Mouse (Mus musculus): Measurements from ENCODE around the gene Tmem121.
"Not testable (repeated sequence)": the region's sequence is repeated elsewhere in the genome, so short reads cannot be mapped to it uniquely, and the experiment has no call there.

Gene Tmem121

DNA sequence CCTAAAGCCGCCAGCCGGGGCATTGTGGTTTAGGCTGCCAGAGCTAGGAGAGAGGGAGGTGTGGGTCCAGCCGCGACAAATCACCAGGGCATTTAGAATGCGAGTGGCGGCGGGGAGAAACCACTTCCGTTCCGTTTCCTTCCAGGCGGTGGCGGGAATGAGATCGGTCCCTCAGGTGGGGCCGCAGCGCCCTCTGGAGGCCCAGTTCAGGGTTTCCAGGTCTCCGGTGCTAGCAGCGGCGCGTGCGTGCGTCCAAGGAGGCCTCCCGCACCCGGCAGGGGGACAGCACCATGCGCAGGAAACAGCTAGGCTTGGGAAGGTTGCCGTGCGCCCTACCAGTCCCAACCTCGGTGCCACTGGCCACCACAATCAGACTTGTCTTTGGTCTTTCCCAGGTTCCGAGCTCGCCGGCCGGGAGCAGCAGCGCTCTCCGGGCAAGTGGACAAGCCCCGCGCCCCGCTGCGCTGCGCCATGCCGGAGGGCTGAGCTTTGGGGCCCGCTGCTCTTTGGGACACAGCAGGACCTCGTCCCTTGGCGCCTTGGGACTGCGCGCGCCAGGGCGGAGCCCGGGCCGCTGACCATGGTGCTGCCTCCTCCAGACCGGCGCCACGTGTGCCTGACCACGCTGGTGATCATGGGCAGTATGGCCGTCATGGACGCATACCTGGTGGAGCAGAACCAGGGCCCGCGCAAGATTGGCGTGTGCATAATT lies 2.0 kb downstream of the Tmem121 start:
- DNase-seq (ENCODE audit: low spot score), result peak; percentile 72

DNA sequence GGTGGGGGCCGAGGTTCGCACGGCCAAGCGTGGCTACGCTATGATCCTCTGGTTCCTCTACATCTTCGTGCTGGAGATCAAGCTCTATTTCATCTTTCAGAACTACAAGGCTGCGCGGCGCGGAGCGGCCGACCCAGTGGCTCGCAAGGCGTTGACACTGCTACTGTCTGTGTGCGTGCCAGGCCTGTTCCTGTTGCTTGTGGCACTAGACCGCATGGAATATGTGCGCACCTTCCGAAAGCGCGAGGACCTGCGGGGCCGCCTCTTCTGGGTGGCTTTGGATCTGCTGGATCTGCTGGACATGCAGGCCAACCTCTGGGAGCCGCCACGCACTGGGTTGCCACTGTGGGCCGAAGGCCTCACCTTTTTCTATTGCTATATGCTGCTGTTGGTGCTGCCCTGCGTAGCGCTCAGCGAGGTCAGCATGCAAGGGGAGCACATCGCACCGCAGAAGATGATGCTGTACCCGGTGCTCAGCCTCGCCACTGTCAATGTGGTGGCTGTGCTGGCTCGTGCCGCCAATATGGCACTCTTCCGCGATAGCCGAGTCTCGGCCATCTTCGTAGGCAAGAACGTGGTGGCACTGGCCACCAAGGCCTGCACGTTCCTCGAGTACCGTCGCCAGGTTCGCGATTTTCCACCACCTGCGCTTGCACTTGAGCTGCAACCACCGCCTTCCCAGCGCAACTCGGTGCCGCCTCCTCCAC lies 2.8 kb downstream of the Tmem121 start:
- no peak for DNase-seq (ENCODE audit: low spot score)

DNA sequence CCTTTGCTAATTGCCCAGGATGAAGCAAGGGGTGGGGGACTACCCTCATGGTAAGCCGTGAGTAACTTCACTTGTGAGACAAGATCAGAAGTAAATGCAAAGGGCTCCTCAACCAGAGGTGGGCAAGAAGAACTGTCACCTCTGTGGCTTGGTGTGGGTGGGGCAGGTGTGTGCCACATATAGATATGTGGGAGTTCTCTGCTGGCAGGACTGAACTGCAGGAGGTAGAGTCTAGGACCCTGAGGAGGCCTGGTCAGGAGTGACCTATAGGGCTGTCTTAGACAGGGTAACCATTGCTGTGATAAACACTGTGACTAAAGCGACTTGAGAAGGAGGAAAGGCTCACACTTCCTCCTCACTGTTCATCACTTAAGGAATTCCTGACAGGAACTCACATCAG lies 7.7 kb downstream of the Tmem121 start:
- DNase-seq (ENCODE audit: low spot score), result no peak

DNA sequence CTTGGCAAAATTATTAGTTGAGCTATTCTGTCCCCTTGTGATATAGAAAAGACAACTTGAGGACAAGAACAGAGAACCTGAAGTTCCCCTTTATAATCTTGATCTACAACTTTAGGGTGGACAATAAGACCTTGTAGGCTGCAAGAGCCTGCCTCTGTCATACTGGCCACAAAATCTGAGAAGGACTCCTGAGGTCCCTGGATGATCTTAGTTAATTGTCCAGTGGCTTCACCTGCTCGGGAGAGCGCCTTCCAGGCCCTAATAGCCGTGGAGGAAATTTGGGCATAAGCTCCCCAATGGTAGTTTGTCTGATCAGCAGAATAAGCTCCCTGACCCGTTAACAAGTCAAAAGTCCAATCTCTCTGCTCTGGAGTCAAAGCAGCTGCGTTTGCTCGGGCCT lies 13.4 kb downstream of the Tmem121 start:
- not testable (repeated sequence) for DNase-seq (ENCODE audit: low spot score)

DNA sequence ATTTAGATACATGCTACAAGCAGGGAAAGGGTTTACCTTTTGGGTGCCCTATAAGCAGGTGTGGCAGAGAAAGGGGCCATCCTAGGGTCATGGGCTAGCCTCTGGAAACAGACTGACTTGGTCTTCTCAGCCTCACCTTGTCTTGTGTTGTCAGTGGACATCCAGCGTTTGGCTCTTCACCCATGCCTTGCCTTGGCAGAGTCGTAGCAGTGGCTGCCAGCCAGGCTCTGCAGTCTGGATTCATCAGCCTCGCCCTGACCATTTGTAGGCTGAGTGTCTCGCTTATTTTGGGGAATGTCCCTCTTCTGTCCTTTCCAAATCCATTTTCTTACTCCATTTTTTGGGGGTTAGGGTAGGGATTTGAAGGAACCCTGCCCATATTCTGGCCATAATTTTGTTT lies 15.6 kb downstream of the Tmem121 start:
- DNase-seq (ENCODE audit: low spot score), result no peak

DNA sequence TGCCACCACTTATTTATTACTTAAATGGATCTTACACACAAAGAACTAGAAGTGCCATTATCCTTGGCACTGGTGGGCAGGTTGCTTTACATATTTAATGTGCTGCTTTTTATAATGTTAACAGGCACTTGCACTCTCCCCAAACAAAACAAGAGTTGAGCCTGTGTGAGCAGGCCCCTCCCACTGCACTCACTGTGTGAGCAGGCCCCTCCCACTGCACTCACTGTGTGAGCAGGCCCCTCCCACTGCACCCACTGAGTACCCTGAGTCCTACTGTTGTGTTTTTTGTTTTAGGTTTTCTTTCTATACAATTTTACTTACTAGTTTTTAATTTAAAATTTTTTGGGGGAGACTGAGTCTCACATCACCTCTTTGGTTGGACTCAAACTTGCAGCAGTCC lies 16.3 kb downstream of the Tmem121 start:
- DNase-seq (ENCODE audit: low spot score), result no peak

DNA sequence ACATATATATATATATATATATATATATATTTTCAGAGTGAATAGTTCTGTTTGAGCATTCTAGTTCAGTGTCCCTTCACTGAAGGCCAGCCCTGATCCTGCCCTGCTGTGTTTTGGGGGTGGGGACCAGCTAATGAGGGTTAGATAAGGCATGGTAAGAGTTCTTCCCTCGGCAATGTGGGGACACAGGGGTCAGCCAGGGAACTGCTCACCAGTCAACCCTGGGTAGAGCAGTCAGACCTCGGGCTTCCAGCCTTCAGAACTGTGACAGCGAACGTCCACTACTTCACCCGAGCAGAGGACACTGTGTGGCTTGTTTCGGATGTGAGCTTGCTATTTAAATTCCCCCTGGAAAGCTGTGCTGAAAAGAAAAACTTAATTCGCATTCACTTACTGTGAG lies 17.8 kb downstream of the Tmem121 start:
- no peak for DNase-seq (ENCODE audit: low spot score)

DNA sequence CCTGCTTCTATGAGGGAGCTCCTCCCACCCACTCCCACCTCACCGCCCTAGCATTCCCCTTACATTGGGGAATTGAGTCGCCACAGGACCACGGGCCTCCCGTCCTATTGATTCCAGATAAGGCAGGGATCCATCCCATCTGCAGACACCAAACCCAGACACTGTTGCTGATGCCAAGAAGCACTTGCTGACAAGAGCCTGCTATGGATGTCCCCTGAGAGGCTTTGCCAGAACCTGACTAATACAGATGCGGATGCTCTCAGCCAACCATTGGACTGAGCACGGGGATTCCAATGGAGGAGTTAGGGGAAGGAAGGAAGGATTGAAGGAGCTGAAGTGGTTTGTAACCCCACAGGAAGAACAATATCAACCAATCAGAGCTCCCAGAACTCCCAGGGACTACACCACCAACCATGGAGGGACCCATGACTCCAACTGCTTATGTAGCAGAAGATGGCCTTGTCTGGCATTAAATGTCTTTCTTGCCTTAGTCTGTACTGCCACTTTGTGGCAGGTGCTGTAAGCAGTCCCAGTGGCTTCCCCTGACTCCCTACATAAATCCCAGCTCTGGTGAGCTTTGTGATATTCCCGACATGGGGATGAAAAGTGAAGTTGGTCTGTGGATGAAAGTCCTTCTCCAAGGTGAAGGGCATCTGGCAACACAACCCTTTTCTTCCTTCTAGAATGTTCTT lies 19.7 kb downstream of the Tmem121 start:
- DNase-seq (ENCODE audit: low spot score), result no peak

DNA sequence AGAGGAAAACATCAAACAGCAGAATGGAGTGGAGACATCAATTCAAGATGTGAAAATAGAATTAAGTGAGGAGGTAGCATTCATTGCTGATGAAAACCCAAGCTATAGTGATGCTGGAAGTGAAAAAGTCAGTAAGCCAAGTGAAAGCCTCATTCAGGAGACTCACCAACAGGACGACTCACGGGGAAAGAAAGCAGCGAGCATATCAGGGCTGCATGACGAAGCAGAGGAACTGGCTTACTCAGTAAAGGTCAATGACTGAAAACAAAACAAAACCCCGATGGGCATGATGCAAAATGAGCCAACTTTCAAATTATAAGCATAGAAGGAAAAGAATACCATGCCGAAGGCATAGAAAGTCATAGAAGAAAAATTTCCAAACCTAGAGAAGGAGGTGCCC lies 22.0 kb downstream of the Tmem121 start:
- DNase-seq (ENCODE audit: low spot score), result no peak

DNA sequence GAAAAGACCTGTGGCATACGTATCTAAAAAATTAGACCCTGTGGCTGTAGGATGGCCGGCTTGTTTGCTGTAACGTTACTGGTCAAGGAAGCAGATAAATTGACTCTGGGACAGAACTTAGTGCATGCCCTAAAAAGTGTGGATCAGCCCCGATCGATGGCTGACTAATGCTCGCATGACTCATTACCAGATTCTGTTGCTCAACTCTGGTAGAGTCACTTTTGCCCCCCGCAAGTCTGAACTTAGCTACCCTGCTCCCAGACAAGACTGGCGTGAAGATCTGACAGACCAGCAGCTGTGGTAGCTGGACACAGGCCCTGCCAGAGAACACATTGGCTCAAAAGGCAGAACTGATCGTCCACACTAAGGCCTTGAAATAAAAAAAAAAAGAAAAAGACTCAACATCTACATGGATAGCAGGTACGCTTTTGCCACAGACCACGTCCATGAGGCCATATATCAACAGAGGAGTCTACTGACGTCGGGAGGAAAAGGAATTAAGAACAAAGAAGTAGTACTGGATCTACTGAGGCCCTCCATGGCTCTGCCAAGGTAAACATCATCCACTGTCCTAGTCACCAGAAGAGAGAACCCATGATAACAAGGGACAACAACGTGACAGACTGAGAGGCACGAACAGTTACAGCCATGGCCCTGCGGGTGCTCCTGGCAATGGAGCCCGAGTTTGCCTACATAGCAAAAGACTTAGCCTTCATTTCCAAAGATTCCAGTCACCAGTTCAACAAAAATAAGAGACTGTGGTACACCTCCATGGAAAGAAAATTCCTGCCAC lies 25.1 kb downstream of the Tmem121 start:
- no peak for DNase-seq (ENCODE audit: low spot score)

DNA sequence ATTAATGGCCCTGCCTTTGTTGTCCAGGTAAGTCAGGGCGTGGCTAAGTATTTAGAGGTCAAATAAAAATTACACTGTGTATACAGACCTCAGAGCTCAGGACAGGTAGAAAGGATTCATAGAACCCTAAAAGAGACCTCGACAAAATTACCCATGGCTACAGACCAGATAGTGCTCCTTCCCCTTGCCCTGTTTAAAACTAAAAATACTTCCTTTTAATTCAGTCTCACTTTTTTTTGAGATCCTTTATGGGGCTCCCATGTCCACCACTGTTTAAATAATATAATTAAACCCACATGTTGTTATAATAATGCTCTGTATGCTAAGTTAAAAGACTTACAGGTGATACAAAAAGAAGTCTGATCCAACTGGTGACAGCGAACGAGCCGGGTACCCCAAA lies 26.0 kb downstream of the Tmem121 start:
- DNase-seq (ENCODE audit: low spot score), result no peak

DNA sequence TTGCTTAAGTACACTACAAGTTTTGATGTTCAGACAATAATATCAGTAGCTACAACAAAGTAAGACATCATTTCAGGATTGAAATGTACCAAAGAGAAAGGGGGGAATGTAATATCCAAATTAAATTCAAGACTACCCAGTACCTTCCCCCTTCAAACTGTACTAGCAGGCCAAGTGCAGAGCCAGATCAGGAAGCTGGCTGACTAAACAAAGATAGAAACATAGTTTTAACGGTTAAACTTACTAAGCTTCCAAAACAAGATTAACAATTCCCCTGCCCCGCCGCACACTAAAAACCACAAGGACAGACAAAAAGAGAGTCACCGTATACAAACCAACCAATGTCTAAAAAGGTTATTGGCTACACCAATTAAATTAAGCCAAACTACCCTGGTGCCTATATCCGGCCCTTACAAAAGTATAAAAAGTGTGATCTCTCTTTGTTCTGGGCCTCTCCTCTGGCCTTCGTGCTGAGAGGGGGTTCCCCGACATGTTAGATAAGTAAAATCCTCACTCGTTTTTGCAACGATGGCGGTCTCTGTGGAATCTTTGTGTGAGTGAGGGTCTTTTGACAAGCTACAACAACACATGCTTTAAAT lies 26.7 kb downstream of the Tmem121 start:
- no peak for DNase-seq (ENCODE audit: low spot score)

DNA sequence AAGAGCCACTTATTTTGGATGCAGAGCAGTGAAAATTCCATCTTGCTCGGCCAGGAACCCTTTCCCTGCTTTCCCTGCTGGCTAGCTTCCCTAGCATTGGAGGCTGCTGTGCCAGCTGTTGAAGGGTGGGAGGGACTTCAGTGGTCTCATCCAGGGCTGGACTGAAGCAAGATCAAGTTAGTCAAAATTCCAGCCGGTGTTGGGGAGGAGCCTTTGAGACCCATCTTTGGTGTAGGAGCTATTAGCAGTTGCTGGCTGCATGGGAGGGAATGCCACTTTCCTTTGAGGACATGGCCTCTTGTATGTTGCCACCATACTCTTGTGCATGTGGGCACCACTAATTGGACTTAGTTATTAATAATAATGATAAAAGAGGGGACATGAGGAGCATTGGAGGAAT lies 27.5 kb downstream of the Tmem121 start:
- no peak for DNase-seq (ENCODE audit: low spot score)

DNA sequence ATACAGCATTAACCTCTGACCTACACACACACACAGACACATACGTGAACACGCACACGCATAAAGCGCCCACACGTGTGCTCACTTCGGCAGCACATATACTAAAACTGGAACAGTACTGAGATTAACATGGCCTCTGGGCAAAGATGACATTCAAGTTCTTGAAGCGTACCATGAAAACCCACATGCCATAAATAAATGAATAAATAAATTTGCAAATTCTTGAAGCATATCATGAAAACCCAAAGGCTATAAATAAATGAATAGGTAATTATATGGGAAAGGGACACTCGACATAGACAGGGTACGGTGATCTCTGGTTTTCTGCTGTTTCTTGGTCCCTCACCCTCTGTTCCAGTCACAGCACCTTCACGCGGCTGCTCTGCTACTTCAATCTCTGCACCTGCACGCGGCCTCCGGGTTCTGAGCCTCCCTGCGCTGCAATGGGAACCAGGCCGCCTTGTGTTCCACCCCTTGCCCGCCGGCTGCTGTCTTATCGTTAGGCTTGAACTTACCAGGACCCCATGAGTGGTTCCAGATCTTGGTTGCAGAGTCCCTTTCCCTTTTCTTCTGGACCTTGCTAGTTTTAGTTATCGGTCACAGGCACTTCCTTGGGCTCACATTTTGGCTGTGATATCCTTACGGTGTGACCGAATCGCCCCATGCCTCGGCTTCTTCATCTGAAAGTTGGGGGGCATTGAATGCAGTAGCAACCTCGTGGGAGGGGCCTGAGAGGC lies 28.5 kb downstream of the Tmem121 start:
- no peak for DNase-seq (ENCODE audit: low spot score)

DNA sequence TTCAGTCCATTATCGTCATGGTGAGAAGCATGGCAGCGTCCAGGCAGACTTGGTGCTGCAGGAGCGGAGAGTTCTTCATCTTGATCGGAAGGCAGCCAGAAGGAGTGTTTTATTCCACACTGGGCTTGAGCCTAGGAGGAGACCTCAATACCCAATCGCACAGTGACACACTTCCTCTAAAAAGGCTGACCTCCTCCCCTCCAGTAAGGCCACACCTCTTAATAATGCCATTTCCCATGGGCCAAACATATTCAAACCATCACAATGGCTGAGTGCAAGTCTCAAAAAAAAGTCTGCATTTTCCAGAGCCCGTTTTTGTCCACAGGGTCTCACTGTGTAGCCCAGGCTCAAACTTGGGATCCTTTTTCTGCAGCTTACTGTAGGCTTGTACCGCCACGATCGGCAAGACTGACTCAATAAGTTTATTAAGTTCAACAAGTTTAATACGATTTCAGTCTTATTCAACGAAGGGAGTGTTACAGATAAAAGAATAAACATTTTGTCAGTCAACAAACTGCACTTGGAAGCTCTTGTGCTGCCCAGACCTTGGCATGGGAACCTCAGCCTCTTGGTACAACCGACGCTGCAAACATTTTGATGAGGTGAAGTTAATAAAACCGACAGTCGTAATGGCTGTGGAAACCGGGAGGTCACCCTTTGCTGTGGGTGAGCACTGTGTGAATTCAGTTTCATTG lies 29.4 kb downstream of the Tmem121 start:
- DNase-seq (ENCODE audit: low spot score), result no peak

DNA sequence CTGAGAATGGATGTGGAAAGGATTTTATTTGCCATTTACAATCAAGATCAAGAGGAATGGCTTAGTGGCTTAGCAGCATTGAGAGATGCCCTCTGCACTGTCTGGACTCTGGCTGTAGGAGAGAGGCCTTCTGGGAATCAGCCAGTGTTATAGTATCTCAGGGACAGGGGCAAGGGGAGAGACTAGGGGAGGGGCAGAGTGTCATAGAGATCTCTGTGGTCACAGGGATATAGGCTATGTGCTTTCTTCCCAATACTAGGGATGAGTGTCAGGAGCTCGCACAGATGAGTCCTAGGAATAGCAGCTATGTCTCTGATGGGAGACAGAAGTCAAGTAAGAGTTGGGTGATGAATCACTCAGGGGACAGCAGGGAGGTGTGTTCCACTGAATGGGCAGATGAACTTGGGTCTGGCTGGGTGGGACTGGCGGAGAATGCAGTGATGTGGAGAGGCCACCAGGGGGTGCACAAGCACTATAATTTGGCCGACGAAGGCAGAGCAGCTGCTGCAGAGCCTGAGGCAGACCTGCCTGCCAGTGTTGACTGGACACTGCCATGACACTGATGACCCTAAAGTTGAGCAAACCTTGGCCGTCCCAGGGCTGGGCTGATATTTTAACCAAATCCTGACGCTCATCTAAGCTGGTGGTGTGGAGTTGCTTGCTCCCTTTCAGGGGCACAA lies 30.1 kb downstream of the Tmem121 start:
- DNase-seq (ENCODE audit: low spot score), result peak; percentile 58

DNA sequence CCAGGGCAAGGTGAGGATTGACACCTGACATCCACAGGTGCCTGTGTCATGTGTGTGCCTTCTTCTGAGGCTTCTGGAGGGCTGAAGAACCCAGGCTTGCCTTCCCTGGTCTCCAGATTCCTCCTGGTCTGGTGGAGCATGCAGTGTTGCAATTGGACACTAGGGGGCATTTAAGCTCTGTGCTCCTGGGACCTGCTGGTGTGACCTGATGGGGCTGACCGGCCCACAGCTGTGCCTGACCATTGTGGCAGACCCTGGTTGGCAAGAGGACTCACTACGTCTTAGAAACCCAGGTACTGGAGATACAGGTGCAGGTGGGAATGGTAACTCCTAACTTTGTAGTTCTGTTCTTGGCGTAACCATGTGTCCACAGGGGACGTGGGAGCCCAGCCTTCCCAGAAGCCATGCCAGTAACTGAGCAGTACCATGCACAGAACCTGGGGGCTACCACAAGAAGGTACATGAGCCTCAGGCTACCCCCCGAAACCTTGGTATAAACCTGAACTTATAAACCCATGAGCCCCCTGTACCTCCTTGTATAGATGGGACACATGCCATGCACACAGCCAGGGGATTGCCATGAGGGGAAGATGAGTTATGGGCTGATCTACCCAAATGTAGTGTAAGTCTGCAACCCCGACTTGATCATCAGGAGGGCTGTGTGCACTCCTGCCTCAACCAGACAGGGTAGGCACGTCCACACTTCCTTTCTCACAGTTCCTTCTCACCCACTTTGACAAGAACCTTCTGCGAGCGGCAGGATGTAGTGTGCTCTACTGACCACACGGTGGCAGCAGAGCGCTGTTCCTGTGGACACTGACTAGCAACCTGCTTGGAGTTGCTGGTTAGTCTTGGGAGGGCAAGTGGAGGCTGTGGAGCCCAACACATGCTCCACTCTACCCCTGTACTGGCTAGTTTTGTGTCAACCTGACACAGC lies 31.8 kb downstream of the Tmem121 start:
- peak; percentile 67 for DNase-seq (ENCODE audit: low spot score)

DNA sequence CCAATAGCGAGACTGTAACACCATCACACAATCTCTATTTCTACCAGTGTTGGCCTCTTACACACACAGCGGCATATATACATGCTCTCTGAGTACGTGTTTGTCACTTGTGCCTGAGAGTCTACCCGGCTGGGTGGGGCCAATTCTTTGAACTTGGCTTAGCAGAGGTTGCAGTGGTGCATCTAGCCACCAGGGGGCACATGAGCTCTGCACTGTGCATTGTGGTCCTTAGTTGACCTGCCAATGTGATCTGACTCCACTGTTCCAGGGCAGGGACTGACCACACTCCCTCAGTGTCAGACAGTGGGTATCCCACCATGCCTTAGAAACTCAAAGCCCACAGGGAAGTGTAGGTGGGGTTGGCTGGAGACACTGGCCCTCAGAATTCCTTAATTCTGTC lies 34.1 kb downstream of the Tmem121 start:
- peak; percentile 36 for DNase-seq (ENCODE audit: low spot score)

DNA sequence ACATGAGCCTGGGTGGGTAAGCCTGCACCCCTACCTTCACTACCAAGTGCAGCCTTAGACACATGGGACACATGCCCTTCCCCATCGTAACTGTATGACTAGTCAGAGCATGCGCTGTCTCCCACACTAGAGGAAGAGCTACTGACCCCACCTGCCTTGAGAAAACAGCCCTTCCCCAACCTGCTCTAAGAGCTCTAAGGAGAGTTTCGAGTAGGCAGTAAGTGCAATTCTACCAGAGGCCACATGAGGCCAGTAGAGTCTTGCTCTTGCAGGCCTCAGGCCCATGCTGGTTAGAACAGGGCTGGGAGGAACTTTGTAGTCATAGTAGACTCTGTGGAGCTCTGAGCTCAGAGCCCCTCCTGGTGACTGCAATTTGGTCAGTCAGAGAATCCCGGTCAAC lies 34.7 kb downstream of the Tmem121 start:
- peak; percentile 64 for DNase-seq (ENCODE audit: low spot score)
